Mouse (Mus musculus): ENCODE results near the gene Myrf.

Myrf gene

DNA sequence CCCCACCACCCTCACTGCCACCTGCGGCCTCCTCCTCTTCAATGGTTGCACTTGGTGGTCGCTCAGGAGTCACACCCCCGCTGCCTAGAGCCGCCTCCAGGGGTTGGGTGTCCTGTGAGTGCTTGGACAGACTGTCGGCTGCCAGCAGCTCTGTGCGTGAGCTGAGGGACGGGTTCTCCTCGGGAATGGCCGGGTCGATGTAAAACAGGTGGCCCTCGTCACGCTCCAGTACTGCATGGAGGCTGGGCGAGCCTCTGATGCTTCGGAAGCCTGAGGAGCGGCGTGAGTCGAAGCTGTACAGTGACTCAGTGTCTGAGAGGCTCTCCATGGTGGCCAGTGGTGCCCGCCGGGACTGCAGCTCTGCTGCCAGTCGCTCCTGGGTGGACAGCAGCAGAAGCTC lies 7.6 kb upstream of the Myrf start:
- no peak for DNase-seq (ENCODE audit: low read depth, low spot score)

- DNase-seq (ENCODE audit: low read depth, low spot score) = no peak
Measured at GRCm38 (mm10) chr19:10247165-10247564, 6.6 kb upstream of the Myrf start.

DNA sequence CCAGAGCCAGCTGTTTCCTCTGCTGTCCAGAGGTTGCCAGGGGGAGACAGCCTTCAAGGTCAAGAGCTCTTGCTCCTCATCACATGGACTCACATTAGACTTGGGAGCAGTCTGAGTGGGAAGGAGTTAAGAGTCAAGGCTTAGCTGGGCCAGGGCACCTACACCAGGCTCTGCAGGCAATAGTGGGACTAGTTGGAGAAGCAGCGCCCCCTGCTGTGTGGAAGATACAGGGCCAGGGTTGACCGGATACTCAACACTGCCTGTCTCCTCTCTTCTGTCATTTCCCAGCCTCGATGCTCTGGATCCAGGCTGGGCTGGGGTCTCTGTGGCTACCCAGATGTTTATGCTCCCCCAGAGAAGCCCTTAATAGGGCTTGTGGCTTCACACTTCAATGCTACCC lies 3.6 kb upstream of the Myrf start:
- DNase-seq (ENCODE audit: low read depth, low spot score) = no peak

GRCm38 (mm10) chr19:10242916-10243315 lies 2.4 kb upstream of the Myrf start:
- no peak for DNase-seq (ENCODE audit: low read depth, low spot score)

DNA sequence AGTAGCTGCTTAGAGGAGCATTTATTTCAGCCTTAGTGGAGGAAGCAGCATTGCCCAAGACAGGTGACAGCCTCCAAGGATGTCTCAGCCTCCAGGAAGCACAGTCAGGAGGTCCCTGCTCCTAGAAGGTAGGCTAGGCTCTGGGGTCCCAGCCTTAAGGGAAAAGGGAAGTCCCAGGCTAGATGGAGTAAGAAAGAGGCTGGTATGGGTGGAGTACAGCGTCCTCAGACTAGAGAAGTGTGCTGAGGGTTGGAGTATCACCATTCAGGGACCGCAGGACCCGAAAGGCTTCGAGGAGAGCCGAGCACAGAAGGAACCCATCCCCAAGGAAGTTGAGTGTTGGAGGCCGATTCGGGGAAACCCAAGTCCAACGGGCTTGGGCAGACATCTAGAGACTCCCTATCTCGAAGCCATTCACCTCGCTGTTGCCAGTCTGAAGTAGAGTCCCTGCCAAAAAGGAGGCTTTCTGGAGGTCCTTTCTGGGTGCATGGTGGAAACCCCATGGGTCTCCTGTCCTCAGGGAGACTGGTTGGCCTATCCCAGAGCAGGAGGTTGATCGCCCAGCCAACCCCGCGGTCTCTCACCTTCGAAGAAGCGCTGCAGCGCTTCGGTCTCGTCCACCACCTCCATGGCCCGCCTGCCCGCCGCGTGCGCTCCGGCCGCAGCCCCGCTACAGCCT lies 434 bp downstream of the Myrf start:
- no peak for DNase-seq (ENCODE audit: low read depth, low spot score)

DNA sequence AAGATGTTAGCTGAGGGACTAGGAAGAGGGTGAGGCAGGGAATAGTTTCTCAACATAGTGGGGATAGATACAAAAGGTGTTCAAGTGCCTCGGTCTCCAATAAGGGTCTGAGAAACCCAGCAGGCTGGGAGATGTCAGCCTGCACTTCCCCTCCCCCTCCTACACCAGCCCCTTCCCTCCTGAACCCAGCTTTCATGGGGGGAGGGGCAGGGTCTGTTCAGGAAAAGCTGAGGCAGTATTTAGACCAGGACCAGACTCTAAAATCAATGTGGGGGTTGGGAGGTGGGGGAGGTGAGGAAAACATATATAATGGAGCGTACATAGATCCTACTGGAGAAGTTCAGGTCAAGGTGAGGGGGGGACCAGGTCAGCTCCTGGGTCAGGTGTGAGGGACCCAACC lies 1.1 kb downstream of the Myrf start:
- DNase-seq (ENCODE audit: low read depth, low spot score) = no peak

GRCm38 (mm10) chr19:10238477-10238876 lies 2.1 kb downstream of the Myrf start:
- no peak for DNase-seq (ENCODE audit: low read depth, low spot score)

GRCm38 (mm10) chr19:10235784-10236565 lies 4.6 kb downstream of the Myrf start:
- DNase-seq (ENCODE audit: low read depth, low spot score) = no peak

GRCm38 (mm10) chr19:10232327-10233017 lies 8.1 kb downstream of the Myrf start:
- peak; percentile 61 for DNase-seq (ENCODE audit: low read depth, low spot score)

- no peak for DNase-seq (ENCODE audit: low read depth, low spot score)
Measured at GRCm38 (mm10) chr19:10231871-10232270, 8.7 kb downstream of the Myrf start.

GRCm38 (mm10) chr19:10231016-10231415 lies 9.5 kb downstream of the Myrf start:
- peak; percentile 46 for DNase-seq (ENCODE audit: low read depth, low spot score)

DNA sequence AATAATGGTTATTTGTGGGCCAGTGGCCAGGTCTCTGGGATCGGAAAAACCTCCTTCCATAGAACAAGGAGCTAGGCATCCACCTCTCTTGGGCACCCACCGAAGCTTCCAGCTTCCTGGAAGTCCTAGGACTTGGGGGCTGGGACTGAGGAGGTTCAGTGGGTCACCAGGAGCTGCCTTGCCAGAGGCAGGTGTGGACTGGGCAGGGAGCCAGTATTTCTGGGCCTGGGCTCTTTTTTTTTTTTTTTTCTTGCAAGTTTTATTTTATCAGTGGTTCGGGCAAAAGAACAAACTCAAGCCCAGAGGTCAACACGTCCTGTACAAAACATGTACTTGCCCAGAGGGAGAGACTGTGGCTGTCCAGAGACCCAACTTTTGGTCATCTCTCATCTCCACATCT lies 14.8 kb downstream of the Myrf start:
- DNase-seq (ENCODE audit: low read depth, low spot score) = no peak

DNA sequence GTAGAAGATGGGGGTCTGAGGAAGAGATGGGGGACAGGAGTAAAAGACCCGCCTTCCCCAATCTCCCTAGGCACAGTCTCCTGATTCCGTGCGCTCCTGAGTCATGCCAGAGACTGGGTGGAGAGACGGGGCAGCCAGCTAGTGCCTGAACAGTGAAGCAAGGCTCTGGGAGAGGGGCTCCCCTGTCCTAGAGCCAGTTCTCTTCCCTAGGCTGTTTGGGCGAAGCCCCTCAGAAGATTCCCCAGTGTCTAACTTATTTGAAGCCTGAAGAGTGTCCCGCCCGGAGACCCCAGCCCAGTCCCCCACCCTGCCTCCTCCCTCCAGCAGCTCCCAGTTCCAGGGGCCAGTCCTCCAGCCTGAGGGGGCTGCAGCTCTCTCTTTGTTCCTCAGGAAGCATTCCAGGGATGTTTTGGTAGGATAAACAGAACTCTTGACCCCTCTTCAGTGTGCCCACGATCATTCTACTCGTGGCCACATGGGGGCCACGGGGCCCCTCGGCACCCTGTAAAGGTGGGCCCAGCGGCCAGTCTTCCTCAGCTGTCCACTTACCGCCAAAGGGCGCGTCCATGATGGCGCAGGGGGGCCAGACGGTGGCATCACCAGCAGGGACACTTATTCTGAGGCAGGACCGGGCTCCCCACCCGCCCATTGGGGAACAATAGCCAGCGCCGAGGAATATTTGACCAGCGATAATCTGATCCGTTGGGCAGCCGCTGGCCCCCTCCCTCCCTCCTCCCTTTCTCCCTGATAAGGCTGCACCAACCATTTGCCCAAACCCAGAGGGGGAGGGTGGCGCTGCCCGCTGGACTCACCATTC lies 15.7 kb downstream of the Myrf start:
- no peak for DNase-seq (ENCODE audit: low read depth, low spot score)

DNA sequence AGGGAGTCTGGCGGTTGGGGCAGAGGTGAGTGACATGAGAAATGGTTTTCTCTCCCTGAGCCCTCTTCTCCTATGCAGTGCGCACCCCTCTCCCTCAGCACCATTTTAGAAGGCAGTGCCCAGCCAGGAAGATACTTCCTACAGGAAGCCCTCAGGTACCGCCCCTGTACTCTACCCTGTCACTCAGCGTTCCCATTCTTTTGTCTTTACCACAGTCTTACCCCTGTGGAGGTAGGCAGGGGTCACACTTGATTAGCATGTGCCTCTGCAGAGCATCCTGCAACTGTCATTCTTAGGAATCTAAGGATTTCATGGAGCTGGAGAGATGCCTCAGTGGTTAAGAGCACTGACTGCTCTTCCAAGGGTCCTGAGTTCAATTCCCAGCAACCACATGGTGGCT lies 17.0 kb downstream of the Myrf start:
- DNase-seq (ENCODE audit: low read depth, low spot score) = no peak

GRCm38 (mm10) chr19:10222656-10223055 lies 17.9 kb downstream of the Myrf start:
- DNase-seq (ENCODE audit: low read depth, low spot score) = no peak

- no peak for DNase-seq (ENCODE audit: low read depth, low spot score)
Measured at GRCm38 (mm10) chr19:10221585-10221984, 19.0 kb downstream of the Myrf start.

DNA sequence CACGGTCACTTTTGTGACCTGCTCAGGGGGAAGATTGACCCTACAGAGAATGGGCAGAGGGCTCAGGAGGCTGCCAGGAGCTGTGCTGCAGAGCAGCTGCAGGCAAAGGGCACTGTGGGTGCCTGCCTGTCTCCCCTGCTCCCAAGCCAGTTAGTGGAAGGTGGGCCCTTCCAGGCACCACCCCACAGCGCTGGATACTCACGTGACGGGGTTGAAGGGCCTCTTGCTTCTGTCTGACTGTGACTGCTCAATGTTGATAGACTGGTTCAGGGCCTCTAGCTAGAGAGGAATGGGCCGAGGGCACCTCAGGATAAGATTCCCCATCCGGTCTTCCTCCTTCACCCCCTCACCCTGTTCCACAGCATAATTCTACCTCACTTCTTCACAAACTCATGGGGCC lies 21.0 kb downstream of the Myrf start:
- no peak for DNase-seq (ENCODE audit: low read depth, low spot score)

DNA sequence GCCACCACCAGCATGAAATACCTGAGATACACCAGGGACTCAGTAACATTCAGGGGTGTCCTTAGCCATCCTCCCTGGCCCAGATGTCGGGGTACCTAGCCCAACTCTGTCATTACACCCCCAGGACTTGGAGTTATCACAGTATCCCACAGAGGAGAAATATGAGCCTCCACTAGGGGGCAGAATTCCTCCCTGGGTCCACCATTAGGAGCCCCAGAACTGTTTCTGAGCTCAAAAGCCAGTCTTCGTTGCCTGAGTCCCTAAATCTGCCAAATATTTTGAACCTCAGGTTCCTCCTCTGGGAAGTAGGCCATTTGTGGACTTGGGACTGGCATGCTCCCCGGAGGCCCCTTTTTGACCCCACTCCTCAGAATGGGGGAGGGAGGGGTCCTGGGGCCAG lies 21.4 kb downstream of the Myrf start:
- peak; percentile 70 for DNase-seq (ENCODE audit: low read depth, low spot score)

- DNase-seq (ENCODE audit: low read depth, low spot score) = no peak
Measured at GRCm38 (mm10) chr19:10216101-10216500, 24.4 kb downstream of the Myrf start.

DNA sequence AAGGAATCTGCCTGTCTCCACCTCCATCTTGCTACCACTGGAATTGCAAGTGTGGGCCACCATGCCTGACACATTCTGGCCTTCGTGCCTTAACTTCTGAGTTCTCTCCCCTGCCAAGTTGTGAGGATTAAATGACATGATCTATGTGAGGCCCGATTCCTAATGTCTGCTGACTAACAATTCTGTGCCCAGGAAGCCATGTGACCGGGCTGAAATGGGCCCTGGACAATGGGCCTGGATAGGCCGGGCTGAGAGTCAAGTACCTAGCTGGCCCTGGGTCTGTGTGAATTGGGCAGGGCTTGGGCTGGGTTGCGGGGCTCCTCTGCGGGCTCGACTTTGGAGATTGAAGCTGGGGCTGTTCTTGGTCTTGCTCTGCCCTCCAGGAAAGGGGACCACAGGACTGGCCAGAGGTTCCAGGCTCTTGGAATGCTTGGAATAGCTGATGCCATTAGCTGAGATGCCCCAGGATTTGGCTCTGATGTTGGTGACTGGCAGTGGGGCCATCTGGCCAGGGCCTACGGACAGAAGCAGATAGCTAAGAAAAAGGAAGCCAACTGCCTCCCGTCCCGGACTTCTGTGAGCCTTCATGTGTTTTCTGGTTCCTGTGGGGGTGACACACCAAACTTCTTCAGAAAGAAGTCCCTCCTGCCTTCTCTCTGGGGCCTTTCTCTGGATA lies 26.6 kb downstream of the Myrf start:
- no peak for DNase-seq (ENCODE audit: low read depth, low spot score)

GRCm38 (mm10) chr19:10210885-10211284 lies 29.7 kb downstream of the Myrf start:
- DNase-seq (ENCODE audit: low read depth, low spot score) = no peak
